In genomic region chr13:52584654-52585455, GRCm38 (mm10) we compare ENCODE assay signal across 10 mouse cellular contexts. TPM values are rescaled to one million over a fixed set of nuclear protein-coding genes. Genes with fewer than 3 reads are reported as not detected.
DNase-seq lines count a peak whose midpoint lies in the region; ATAC-seq lines count a peak whose summit lies in the region.
"Had no signal": no experiment of that assay in that cellular context is flagged by ENCODE, and none has a peak within 500 bp of the region (broad histone marks: within the 10 kb centered on the region; RNA-seq: fewer than 3 reads in every experiment).

No protein-coding gene starts in this region.

- peak overlapping the region; percentile 9; the same call in 1 of the 2 replicates for H3K4me3 ChIP-seq in lung, embryonic 15.5 days
- no peak overlapping the region for H3K4me3 ChIP-seq in forebrain, embryonic 16.5 days (replicated peaks; ENCODE audit: low read length)

- DNase-seq in embryo, embryonic 10 days (ENCODE audit: low spot score) = peak; percentile 65
- no peak for DNase-seq in embryo, embryonic 9.5 days (ENCODE audit: extremely low spot score)
- DNase-seq in B cell, adult 2 months = peak; percentile 58 to 64
- DNase-seq in heart, adult 8-10 months (ENCODE audit: low spot score) = peak; percentile 50
- DNase-seq in layer of hippocampus, adult 8-10 months (ENCODE audit: low spot score in 2 of 2) = no peak
- DNase-seq in ovary, postnatal 36 days (ENCODE audit: low spot score) = no peak
- DNase-seq: cerebellum, adult 11 months had no signal

- H3K9me3 ChIP-seq in lung, embryonic 15.5 days = no peaks in the 10 kb centered on the region
- H3K9me3 ChIP-seq in forebrain, embryonic 16.5 days (ENCODE audit: control insufficient read depth, low read length) = no peaks in the 10 kb centered on the region

- H3K27me3 ChIP-seq in lung, embryonic 15.5 days = no peaks in the 10 kb centered on the region
- peaks cover 22% of the 10 kb centered on the region for H3K27me3 ChIP-seq in forebrain, embryonic 16.5 days (replicated peaks; ENCODE audit: control insufficient read depth, insufficient read depth, low read length)

- H3K9ac ChIP-seq in lung, embryonic 15.5 days = no peak overlapping the region
- no peak overlapping the region for H3K9ac ChIP-seq in forebrain, embryonic 16.5 days (replicated peaks; ENCODE audit: low read depth, low read length)
- H3K9ac ChIP-seq: hindbrain, embryonic 14.5 days had no signal

- peak overlapping the region; percentile 34 for H3K4me2 ChIP-seq in lung, embryonic 15.5 days
- H3K4me2 ChIP-seq in forebrain, embryonic 16.5 days (ENCODE audit: low read length) = no peak overlapping the region

- no peaks in the 10 kb centered on the region for H3K36me3 ChIP-seq in lung, embryonic 15.5 days
- H3K36me3 ChIP-seq in forebrain, embryonic 16.5 days (ENCODE audit: control insufficient read depth, insufficient read depth) = no peaks in the 10 kb centered on the region

- no peak overlapping the region for H3K27ac ChIP-seq in lung, embryonic 15.5 days
- H3K27ac ChIP-seq in forebrain, embryonic 16.5 days (ENCODE audit: low read length) = no peak overlapping the region
- H3K27ac ChIP-seq: hindbrain, embryonic 14.5 days had no signal

- no peak for ATAC-seq in lung, embryonic 15.5 days (ENCODE audit: borderline replicate concordance, extremely low read depth, low FRiP score, low TSS enrichment)
- ATAC-seq in forebrain, embryonic 16.5 days = no peak

- H3K4me1 ChIP-seq in lung, embryonic 15.5 days = peaks cover 16% of the 10 kb centered on the region
- peaks cover 9% of the 10 kb centered on the region for H3K4me1 ChIP-seq in forebrain, embryonic 16.5 days (replicated peaks; ENCODE audit: control insufficient read depth, insufficient read depth, low read length)

- WGBS in lung, embryonic 15.5 days = 56% methylated on average over 17 of the region's 17 CpGs
- 69% methylated on average over 17 of the region's 17 CpGs for WGBS in forebrain, embryonic 16.5 days

RNA-seq across cellular contexts. Expression of gene Syk, which starts 1.9 kb away (rescaled TPM):
- 10 to 100 TPM; 16.1 to 18.7 (median 17.6) TPM for total RNA-seq in heart, adult 8-10 months (2022)
- 5.3 and 5.5 TPM in 2 replicates for polyA plus RNA-seq in lung, embryonic 15.5 days (2015; fragmentation: Nextera tagmentation; extraction: Ambion mirVana)
- 1 to 10 TPM; 3.5 to 5.8 (median 4.2) TPM for total RNA-seq in layer of hippocampus, adult 8-10 months (2022)
- 1.3 TPM in 2 replicates for polyA plus RNA-seq in forebrain, embryonic 16.5 days (2015; fragmentation: Nextera tagmentation; extraction: Ambion mirVana)

RNA-seq across cellular contexts. Expression of gene Diras2, which starts 53.8 kb away (rescaled TPM):
- total RNA-seq in heart, adult 8-10 months (2022) = under 1 TPM; 0.13 to 0.31 (median 0.21) TPM
- polyA plus RNA-seq in lung, embryonic 15.5 days (2015; fragmentation: Nextera tagmentation; extraction: Ambion mirVana) = 0.19 and 0.36 TPM in 2 replicates
- total RNA-seq in layer of hippocampus, adult 8-10 months (2022) = 100 to 1,000 TPM; 159 to 171 (median 164) TPM
- 3.7 and 4.3 TPM in 2 replicates for polyA plus RNA-seq in forebrain, embryonic 16.5 days (2015; fragmentation: Nextera tagmentation; extraction: Ambion mirVana)

Comparison
In these comparisons a context has a peak if more than half of its experiments do, and no peak if none do; other contexts are left out.
1. DNase-seq: peak in embryo, embryonic 10 days (single experiment), B cell, adult 2 months (2 of 2) and heart, adult 8-10 months (single experiment); none in embryo, embryonic 9.5 days (single experiment), layer of hippocampus, adult 8-10 months (0 of 2) and ovary, postnatal 36 days (single experiment).
2. RNA of gene Diras2, which starts 53.8 kb away (total RNA-seq): 159 to 171 TPM in layer of hippocampus, adult 8-10 months; 0.13 to 0.31 TPM in heart, adult 8-10 months; every median in the first group is over 100 times any median in the second.